Mouse (Mus musculus) CH12.LX (cell line): ENCODE measurements around the gene Ankfn1. TPM values are rescaled to one million over a fixed set of nuclear protein-coding genes. Genes with fewer than 3 reads are reported as not detected.

Source experiments
- DNase-seq: peaks from one replicate; pipeline ENCODE4 v3.0.0-alpha.2; 2013; ENCODE audit errors: extremely low read depth
- H3K27ac ChIP-seq: 2 replicates; pipeline ENCODE4 v1.5.1; 2012; ENCODE audit warnings: low read depth, mild to moderate bottlenecking, control low read depth, moderate library complexity; ENCODE audit not compliant: insufficient read depth
- H3K27me3 ChIP-seq: replicated peaks from 2 replicates; pipeline ENCODE3; 2012; ENCODE audit warnings: inconsistent platforms
- H3K36me3 ChIP-seq, 2 experiments: replicated peaks in 1 of 2; 2 replicates each; pipeline versions ENCODE3 to v1.6.1; 2012; ENCODE audit warnings: inconsistent platforms in 1 of 2, low read length in 1 of 2, mild to moderate bottlenecking in 1 of 2, mixed read lengths in 1 of 2, moderate library complexity in 1 of 2; ENCODE audit not compliant: control insufficient read depth in 1 of 2, insufficient read depth in 1 of 2
- H3K4me1 ChIP-seq, 2 experiments: 2 replicates each; pipeline ENCODE4 v1.6.1; 2012; ENCODE audit warnings: inconsistent platforms in 1 of 2, moderate library complexity in 1 of 2; ENCODE audit not compliant: insufficient read depth in 2 of 2, control insufficient read depth in 1 of 2
- H3K4me2 ChIP-seq: 2 replicates; pipeline ENCODE4 v1.6.1; 2012; ENCODE audit warnings: low read depth, mild to moderate bottlenecking, control low read depth; ENCODE audit not compliant: poor library complexity, insufficient read depth, severe bottlenecking
- H3K4me3 ChIP-seq, 3 experiments: fragments of 150-350 bp in 1 of 3; sonication (generic) in 1 of 3; replicated peaks in 1 of 3; 2 replicates each; pipeline versions ENCODE3 to v1.5.1; 2011 to 2012; ENCODE audit warnings: low read depth in 2 of 3, low read length in 2 of 3, mild to moderate bottlenecking in 2 of 3, moderate library complexity in 2 of 3, control low read depth in 1 of 3, improper control_type of control experiment in 1 of 3, inconsistent platforms in 1 of 3, mixed read lengths in 1 of 3; ENCODE audit not compliant: poor library complexity in 1 of 3
- H3K79me2 ChIP-seq: replicated peaks from 2 replicates; pipeline ENCODE4 v1.6.1; 2012; ENCODE audit warnings: mild to moderate bottlenecking, moderate library complexity; ENCODE audit not compliant: control insufficient read depth, poor library complexity, insufficient read depth, severe bottlenecking; ENCODE audit errors: extremely low read depth
- H3K9ac ChIP-seq: 2 replicates; pipeline ENCODE4 v1.6.1; 2012; ENCODE audit warnings: low read depth, mild to moderate bottlenecking, control low read depth, moderate library complexity; ENCODE audit not compliant: insufficient read depth
- H3K9me3 ChIP-seq: replicated peaks from 2 replicates; pipeline ENCODE3; 2012; ENCODE audit warnings: low read length, inconsistent platforms, mixed read lengths
- BHLHE40 ChIP-seq: IDR thresholded peaks from 2 replicates; pipeline ENCODE4 v1.6.1; 2011; ENCODE audit warnings: mild to moderate bottlenecking, low read depth, low read length, improper control_type of control experiment
- CHD2 ChIP-seq: IDR thresholded peaks from 2 replicates; pipeline ENCODE4 v1.6.1; 2011; ENCODE audit warnings: low read length, improper control_type of control experiment
- E2F4 ChIP-seq: IDR thresholded peaks from 2 replicates; pipeline ENCODE4 v1.6.1; 2011; ENCODE audit warnings: low read depth, low read length, improper control_type of control experiment; ENCODE audit not compliant: insufficient replicate concordance
- EP300 ChIP-seq: IDR thresholded peaks from 2 replicates; pipeline ENCODE4 v1.6.1; 2011; ENCODE audit warnings: low read length, improper control_type of control experiment
- ETS1 ChIP-seq: conservative IDR thresholded peaks from 2 replicates; pipeline ENCODE4 v1.6.1; 2012; ENCODE audit warnings: low read depth, mild to moderate bottlenecking, inconsistent platforms, low read length, improper control_type of control experiment, moderate library complexity
- GABPA ChIP-seq: IDR thresholded peaks from 2 replicates; pipeline ENCODE4 v1.6.1; 2012; ENCODE audit warnings: low read depth, low read length, improper control_type of control experiment, inconsistent platforms; ENCODE audit not compliant: insufficient replicate concordance
- HCFC1 ChIP-seq: IDR thresholded peaks from 2 replicates; pipeline ENCODE4 v1.6.1; 2012; ENCODE audit warnings: low read depth, mild to moderate bottlenecking, inconsistent platforms, low read length, improper control_type of control experiment
- IRF4 ChIP-seq: IDR thresholded peaks from 2 replicates; pipeline ENCODE4 v1.6.1; 2014; ENCODE audit warnings: low read depth, mild to moderate bottlenecking, inconsistent platforms, low read length, improper control_type of control experiment
- MAFK ChIP-seq: IDR thresholded peaks from 2 replicates; pipeline ENCODE4 v1.6.1; 2011; ENCODE audit warnings: low read length, improper control_type of control experiment; ENCODE audit not compliant: insufficient replicate concordance
- MAX ChIP-seq: IDR thresholded peaks from 2 replicates; pipeline ENCODE4 v1.6.1; 2011; ENCODE audit warnings: low read length, improper control_type of control experiment
- MAZ ChIP-seq: IDR thresholded peaks from 2 replicates; pipeline ENCODE4 v1.6.1; 2012; ENCODE audit warnings: low read depth, mild to moderate bottlenecking, inconsistent platforms, low read length, improper control_type of control experiment, moderate library complexity
- MEF2A ChIP-seq: IDR thresholded peaks from 2 replicates; pipeline ENCODE4 v1.6.1; 2014; ENCODE audit warnings: low read depth, mild to moderate bottlenecking, inconsistent platforms, low read length, improper control_type of control experiment, borderline replicate concordance
- MYC ChIP-seq: IDR thresholded peaks from 2 replicates; pipeline ENCODE4 v1.6.1; 2011; ENCODE audit warnings: low read depth, mild to moderate bottlenecking, improper control_type of control experiment, low read length
- NELFE ChIP-seq: IDR thresholded peaks from 2 replicates; pipeline ENCODE4 v1.6.1; 2011; ENCODE audit warnings: low read depth, low read length, improper control_type of control experiment
- NRF1 ChIP-seq: IDR thresholded peaks from 2 replicates; pipeline ENCODE4 v1.6.1; 2014; ENCODE audit warnings: low read depth, mild to moderate bottlenecking, inconsistent platforms, low read length, improper control_type of control experiment, moderate library complexity
- POLR2AphosphoS2 ChIP-seq: IDR thresholded peaks from 2 replicates; pipeline ENCODE4 v1.6.1; 2011; ENCODE audit warnings: low read depth, low read length, improper control_type of control experiment
- SMC3 ChIP-seq: IDR thresholded peaks from 2 replicates; pipeline ENCODE4 v1.6.1; 2011; ENCODE audit warnings: low read depth, low read length, improper control_type of control experiment
- TBP ChIP-seq: conservative IDR thresholded peaks from 2 replicates; pipeline ENCODE4 v1.6.1; 2011; ENCODE audit warnings: low read depth, low read length, improper control_type of control experiment
- TCF12 ChIP-seq: IDR thresholded peaks from 2 replicates; pipeline ENCODE4 v1.6.1; 2014; ENCODE audit warnings: low read depth, mild to moderate bottlenecking, inconsistent platforms, low read length, improper control_type of control experiment
- UBTF ChIP-seq: IDR thresholded peaks from 2 replicates; pipeline ENCODE4 v1.6.1; 2012; ENCODE audit warnings: low read depth, mild to moderate bottlenecking, inconsistent platforms, low read length, improper control_type of control experiment, moderate library complexity
- USF2 ChIP-seq: conservative IDR thresholded peaks from 2 replicates; pipeline ENCODE4 v1.6.1; 2011; ENCODE audit warnings: low read depth, low read length, improper control_type of control experiment
- ZMIZ1 ChIP-seq: IDR thresholded peaks from 2 replicates; pipeline ENCODE4 v1.6.1; 2012; ENCODE audit warnings: low read depth, mild to moderate bottlenecking, inconsistent platforms, low read length, improper control_type of control experiment
- dilution Hi-C: fragments of 300-500 bp; cut with MboI; formaldehyde crosslinking; loops from 2 replicates; pipeline ENCODE4 v1.14.3; 2020; ENCODE audit warnings: low sequenced_read_pairs; ENCODE audit not compliant: extremely low pct_unique_long_range_greater_than_20kb, extremely low pct_ligation_motif_present
- in situ Hi-C: fragments of 300-500 bp; cut with MboI; formaldehyde crosslinking; loops from 3 replicates; pipeline ENCODE4 v1.14.3; 2019; ENCODE audit warnings: low sequenced_read_pairs, low pct_ligation_motif_present, low pct_unique_long_range_greater_than_20kb, mixed read lengths
- polyA plus RNA-seq: library from polyadenylated mRNA; unstranded; fragments of >175 nt; gene quantifications from 2 replicates; pipeline ENCODE4 v1.2.1, GENCODE M21; 2012; ENCODE audit warnings: low read depth; ENCODE audit not compliant: insufficient read length
- total RNA-seq, 2 experiments: library from RNA; depleted of rRNA; stranded (reverse); fragments of 300-350 nt in 1 of 2; fragments of >200 nt in 1 of 2; gene quantifications; 2 replicates each; pipeline ENCODE4 v1.2.3; 2012 to 2014

Ankfn1 gene
- total and polyA plus RNA-seq, 3 experiments, result not detected

- Histone ChIP-seq H3K79me2 (no peaks in the 10 kb centered on the region), H3K9me3 (no peaks in the 10 kb centered on the region), H3K27me3 (no peaks in the 10 kb centered on the region), H3K27ac (no peak overlapping the region), H3K4me1 (peaks cover 4 to 37% of the 10 kb centered on the region in 2 experiments; a peak in 3 of 4 replicates), H3K9ac (no peak overlapping the region), H3K4me2 (0 out of 2 replicates have a peak overlapping the region, but pooled peaks have one; percentile 38), H3K36me3 (no peaks in the 10 kb centered on the region), H3K4me3 (no peak overlapping the region)
- TF ChIP-seq POLR2AphosphoS2 (no peak), ETS1 (no peak), IRF4 (no peak), MAX (no peak), UBTF (no peak), CHD2 (no peak), TCF12 (no peak), ZMIZ1 (no peak), MAFK (no peak), TBP (no peak), HCFC1 (no peak), E2F4 (no peak), MAZ (no peak)
- in situ Hi-C loops (no loop called here), dilution Hi-C loops (no loop called here)
- no peak for DNase-seq
Measured at GRCm38 (mm10) chr11:89370941-89371340, 406.5 kb downstream of the Ankfn1 start.

GRCm38 (mm10) chr11:89370373-89370772 is 407.1 kb downstream of the Ankfn1 start:
- TF ChIP-seq GABPA (no peak), ZMIZ1 (no peak), EP300 (no peak), BHLHE40 (no peak), HCFC1 (no peak), SMC3 (no peak), IRF4 (no peak), NELFE (no peak), MAX (no peak), USF2 (no peak), TBP (no peak), MEF2A (no peak), MYC (no peak), UBTF (no peak), NRF1 (no peak)
- peaks cover 4 to 37% of the 10 kb centered on the region in 2 experiments; a peak in 3 of 4 replicates for H3K4me1 ChIP-seq
- H3K9ac ChIP-seq, result no peak overlapping the region
- DNase-seq, result no peak
- no peaks in the 10 kb centered on the region for H3K36me3 ChIP-seq
- no peaks in the 10 kb centered on the region for H3K9me3 ChIP-seq
- H3K4me2 ChIP-seq, result no peak overlapping the region
- H3K27me3 ChIP-seq, result no peaks in the 10 kb centered on the region
- in situ Hi-C loops (no loop called here), dilution Hi-C loops (no loop called here)
- H3K27ac ChIP-seq, result no peak overlapping the region
- H3K4me3 ChIP-seq, result no peak overlapping the region
- no peaks in the 10 kb centered on the region for H3K79me2 ChIP-seq
